Mouse (Mus musculus) thymus, postnatal 4 days (tissue): ENCODE data around the gene Dcst2.
A peak's percentile ranks its signal among the peaks of the same experiment; 100 is the strongest.

Source experiments
- DNase-seq: peaks from one replicate; pipeline ENCODE4 v3.0.0; 2021

Dcst2 gene

DNA sequence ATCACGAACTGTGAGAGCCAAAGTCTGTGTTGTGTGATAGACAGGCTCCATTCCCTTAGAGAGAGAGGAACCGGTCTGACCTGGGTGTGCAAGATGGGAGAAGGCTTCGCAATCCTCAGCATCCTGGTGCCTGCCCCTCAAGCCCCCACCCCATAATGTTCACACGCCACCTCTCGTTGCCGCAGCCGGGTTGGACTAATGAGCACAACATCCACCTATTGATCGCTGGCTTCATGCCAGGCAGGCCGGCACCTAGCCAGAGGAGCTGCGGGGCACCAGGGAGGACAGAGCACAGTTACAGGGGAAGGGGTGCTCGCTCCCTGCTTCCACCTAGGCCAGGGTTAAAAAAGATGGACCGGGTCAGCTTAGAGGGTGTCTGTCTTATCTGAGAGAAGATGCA lies 29.3 kb upstream of the Dcst2 start:
- no peak for DNase-seq

DNA sequence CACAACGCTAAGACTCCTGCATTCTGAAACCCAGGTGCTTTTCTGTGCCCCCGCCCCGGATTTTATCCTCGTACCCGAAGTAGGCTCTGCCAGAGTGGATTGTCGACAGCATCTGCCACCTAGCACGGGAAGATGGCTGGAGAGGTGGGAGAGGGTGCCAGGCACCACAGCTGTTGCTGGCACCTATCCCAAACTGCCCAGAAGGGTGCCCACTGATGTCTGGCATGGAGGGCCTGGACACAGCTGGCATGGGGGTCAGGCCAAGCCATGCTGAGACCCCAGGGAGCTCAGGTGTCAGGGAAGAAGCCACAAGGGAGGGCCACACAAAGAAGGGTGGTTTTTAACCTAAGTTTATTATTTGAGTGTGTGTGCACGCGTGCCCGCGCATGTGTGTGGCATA lies 28.7 kb upstream of the Dcst2 start:
- no peak for DNase-seq

DNA sequence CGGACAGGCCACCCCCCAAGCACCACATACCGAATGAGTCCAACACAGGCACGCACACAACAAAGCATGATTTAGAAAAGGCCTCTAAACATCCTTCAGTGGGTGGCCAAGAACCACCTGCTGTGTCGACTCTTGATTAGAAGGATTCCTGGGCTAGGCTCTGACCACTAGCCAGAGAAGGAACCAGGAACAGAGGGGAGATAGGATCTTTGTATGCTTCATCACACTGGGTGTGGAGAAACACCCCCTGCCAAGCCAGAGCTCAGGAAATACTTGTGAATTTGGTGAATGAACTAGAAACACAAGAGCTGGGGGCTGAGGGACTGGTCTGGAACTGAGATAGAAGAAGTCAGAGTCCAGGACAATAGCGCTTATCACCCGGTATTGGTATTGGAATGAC lies 25.2 kb upstream of the Dcst2 start:
- no peak for DNase-seq

DNA sequence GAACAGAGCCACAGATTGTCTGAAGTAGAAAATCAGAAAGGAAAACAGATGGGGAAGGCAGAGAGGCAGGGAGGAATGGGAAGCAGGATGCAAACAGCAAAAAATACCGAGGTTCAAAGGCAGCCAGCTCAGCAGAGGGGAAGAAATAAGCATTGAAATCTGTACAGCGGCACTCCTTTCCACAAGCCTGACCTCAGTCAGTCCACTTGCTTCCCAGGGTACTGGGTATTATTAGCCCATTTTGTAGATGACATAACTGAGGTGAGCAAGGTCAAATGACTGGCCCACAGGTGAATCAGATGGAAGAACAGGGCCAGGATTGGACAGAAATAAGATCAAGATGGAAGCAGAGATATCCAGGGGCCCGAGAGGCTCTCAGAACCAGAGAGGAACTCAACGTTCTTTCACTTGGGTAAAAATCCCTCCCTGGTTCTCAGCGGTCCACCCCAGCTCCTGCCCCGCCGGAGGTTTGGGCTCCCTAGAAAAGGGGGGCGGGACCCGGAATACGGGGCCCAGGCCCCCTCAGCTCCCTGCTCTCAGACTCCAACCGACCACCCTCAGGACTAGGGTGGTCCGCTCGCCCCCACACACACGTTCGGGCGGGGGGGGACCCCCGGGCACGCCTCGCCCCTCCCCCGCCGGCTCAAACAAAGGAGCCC lies 24.6 kb upstream of the Dcst2 start:
- DNase-seq: no peak

DNA sequence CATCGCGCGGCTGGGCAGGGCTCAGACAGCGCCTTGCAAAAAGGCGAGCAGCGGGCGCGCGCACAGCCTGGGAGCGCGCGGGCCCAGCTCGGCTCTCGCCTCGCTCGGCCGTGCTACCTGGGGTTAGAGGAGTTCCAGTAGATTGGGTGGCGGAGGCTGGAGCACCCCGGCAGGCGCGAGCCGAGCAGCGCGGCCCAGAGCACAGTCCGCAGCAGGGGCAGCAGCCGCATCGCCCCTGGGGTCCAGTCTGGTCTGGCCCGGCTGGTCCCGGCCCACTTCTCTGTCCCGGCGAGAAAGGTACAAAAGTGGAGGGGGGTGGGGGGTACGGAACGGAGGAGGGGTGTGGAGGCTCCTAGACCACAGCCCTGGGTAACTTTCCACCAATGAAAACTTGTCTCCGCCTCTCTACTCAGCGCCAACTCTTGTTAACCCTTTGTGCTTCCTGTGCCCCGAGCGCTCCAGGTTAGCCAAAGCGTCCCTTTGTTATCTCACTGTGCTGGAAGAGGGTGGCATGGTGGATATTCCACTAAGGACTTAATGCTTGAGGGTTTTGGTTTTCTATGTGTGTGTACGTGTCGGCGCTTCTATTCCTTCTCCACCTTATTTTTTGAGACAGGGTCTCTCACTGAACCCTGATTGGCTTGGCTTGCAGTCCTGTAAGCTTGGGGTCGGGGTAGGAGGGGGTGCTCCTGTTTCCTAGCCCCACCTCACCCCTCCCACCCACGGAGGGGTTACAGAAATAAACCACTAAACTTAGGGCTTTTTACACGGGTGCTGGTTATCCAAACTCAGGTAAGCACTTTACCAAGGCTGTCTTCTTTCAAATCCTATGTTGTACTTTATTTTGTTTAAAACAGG lies 23.8 kb upstream of the Dcst2 start, which contains the start of gene Efna4:
TSS of gene Efna4 (minus strand) at position 308 of the 858 bp plus-strand sequence.
- peak; percentile 77 for DNase-seq

DNA sequence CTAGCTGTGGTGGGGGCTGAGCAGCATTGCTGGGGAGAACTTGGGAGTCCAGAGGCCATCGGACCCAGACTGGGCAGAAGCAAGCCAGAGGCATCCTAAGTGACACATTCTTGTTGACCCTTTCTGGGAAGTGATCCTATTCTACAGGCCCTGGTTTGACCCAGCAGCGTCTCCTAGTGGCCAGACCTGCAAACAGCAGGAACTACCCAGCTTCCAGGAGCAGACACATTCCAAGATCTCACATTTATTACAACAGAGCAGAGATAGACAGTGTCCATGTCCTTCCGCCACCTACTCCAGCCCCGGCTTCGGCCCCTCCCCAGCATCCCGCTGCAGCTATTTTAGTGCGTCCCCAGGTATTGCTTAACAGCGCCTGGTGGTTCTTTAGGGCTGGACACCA lies 22.4 kb upstream of the Dcst2 start:
- peak; percentile 84 for DNase-seq

DNA sequence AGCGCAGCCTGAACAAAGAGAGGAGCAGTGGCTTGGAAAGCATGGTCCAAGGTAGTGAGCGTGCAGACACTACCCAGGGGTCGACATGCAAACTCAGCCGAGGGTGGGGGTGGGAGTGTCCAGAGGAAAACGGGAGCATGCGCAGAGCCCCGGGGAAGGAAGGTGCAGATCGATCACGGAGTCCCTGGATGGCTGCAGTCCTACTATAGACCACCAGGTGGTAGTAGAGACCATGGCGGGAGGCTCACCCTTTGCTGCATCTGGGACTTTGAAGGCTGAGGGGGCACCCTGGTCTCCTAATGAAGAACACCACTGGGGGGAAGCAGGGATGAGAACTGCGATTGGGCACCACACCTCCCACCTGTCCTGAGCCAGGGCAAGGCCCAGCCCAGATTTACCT lies 21.3 kb upstream of the Dcst2 start:
- DNase-seq: peak; percentile 86

DNA sequence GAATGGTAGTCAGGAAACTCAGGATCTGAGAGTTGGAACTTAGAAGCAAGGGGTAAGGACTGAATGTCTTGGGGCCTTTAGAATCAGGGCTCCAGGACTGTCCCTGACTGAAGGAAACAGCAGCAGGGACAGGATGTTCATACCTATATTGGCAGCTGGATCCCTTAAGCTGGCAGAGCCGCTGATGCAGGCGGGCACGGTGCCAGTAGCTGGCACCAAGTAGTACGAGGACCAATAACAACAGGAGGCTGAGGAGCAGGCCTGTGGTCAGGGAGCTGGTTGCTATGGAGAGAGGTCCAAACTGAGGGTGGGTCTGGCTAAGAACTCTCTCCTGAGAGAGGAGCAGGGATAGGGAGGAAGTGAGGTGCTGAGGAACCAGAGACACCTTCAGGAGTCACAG lies 20.0 kb upstream of the Dcst2 start:
- no peak for DNase-seq

DNA sequence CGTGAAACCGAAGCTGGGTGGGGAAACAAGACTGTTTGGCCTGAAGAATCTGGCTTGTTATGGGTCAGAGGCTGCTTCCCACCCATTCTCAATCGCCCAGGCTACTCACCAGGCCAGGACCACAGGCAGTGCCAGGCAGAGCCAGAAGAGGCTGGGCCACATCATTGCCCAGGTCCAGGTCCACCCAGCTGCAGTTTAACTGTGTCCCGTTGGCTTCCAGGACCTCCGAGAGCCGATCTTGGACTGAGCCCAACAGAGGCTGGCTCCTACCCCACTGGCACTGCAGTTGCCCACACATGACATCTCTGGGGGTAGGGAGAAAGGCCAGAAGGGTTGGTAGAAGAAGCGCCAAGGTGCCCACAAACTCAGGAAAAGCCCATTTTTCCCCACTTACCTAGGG lies 18.5 kb upstream of the Dcst2 start:
- DNase-seq: no peak

DNA sequence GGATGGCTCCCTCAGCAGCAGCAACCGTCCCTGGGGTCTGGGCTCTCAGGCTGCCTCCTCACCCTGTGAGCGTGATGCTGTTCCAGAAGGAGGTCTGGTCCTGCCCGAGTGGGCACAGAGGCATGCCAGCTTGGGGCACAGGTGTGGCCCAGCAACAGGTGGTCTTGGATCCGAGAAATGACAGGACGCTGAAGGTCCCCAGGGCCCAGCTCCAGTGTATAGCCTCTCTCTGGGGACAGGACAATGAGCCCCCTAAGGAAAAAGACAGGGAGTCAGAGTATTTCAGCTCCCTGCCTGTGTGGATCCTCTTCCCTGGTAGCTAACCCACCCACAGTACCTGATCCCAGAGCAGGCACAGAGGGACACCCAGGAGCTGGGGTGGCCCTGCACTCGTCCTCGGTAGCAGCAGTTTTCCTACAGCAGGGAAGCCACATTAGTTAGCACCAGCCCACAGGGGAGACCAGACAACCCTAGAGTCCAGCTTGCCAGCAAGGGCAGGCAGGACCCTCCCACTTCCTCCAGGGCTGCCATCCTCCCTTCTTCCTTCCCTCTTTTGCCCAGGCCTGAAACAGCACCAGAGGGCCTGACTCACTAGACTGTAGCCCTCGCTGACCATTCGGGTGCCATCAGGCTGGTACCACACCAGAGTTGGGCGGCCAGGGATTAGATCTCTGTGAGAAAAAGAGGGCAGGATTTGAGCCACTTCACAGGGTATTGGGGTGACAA lies 14.8 kb upstream of the Dcst2 start:
- DNase-seq: no peak

DNA sequence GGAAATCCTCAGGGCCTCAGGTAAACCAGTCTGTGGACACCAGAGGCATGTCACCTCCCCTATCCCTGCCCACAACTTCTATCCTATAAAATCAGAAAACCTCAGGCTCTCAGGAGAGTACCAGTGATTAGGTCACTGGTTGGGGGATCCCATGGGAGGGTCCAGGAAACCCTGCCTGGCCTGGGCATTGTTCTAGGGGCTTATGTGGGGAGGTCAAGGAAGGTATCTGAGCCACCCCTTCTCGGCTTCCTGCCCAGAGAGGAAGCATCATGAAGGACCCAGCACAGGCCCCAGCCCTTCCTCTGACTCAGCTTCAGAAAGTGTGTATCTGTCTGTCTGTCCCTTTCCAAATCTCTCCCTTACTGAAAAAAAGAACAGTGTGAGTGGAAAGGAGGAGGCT lies 13.9 kb upstream of the Dcst2 start:
- DNase-seq: no peak

DNA sequence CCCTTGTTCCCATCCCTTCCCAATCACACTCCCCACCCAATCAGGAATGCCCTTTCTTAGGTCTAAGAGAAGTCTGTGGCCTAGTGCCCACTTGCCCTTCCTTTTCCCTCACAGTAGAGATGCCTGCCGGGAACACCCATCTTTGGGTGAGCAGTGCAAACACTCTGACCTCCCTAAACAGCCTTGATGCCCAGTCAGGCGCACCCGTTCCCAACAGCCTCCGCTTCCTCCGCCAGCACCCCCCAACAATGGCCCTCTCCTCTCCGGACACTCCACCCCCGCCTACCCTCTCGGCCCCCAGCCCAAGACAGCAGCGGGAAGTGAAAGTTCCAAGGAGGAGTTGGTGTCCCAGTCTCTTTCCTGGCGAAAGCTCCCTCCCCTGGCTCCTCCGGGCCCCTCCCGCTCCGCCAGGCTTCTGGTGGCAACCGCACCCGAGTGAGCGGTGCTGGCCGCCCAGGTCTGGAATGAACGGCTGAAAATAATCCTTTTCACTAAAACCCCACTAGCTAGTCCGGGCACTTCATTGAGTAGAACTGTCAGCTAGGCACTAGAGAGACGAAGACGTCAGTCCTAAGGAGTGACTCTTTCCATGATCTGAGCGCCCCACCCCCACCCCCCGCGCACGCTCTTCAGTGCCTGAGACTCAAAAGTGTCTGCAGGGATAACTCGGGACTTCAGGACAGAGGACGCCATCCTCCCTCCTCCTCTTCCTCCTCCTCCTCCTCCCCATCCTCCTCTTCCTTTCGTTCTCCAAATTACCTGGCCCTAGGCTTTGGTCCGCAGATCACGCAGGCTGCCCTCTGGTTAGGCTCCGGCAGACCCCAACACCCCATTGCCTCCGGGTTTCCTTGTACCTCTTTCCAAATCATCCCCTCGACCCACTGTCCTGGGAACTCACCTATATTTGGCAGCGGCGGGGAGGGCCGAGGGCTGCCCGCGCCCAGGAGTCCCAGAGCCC lies 12.6 kb upstream of the Dcst2 start:
- no peak for DNase-seq

DNA sequence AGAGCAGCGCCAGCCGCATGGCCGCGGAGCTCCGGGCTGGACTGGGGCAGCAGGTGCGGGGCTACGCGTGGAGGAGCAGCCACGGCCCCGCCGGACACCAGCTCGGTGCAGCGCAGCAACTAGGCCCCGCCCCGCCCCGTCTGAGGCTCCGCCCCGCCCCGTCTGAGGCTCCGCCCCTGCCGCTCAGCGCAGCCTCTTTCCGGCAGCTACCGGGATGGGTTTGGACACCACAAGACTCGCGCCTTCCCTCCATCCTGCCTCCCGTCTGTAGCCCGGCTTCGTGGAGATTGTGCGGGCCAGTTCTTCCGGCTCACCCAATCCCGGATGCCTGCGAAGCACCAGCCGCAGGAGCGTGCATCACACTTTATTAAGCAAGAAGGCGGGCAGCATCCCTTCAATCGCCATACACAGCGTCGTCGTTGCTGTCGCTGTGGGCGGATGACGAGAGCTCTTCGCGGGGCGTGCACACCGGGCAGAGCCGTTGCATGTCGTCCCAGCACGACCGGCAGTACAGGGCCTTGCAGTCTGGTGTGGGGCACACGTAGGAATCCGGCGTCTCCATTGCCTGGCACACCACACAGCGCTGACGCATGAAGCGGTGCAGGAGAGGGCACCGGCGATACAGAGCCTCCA lies 11.8 kb upstream of the Dcst2 start, which contains the start of gene Adam15:
TSS of gene Adam15 (minus strand) at position 128 of the 633 bp plus-strand sequence.
- peak; percentile 91 for DNase-seq

DNA sequence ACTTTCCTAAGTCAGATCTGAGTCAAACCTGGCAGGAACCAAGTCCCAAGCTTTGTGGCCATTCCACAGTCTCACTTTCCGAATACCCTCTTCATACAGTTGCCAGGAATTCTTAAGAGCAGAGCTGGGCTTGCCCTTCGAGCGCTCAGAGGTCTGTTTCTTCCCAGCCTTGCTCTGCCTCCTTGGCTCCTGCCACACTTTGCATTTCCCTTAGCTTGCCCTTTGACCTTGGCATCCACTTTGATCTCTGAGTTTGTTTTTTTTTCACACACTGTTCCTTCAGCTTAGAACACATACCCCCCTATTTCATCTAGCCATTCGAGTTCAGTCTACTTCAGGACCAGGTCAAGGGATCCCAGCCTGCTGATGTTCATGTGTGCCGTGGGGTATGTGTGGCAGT lies 10.5 kb upstream of the Dcst2 start:
- no peak for DNase-seq

DNA sequence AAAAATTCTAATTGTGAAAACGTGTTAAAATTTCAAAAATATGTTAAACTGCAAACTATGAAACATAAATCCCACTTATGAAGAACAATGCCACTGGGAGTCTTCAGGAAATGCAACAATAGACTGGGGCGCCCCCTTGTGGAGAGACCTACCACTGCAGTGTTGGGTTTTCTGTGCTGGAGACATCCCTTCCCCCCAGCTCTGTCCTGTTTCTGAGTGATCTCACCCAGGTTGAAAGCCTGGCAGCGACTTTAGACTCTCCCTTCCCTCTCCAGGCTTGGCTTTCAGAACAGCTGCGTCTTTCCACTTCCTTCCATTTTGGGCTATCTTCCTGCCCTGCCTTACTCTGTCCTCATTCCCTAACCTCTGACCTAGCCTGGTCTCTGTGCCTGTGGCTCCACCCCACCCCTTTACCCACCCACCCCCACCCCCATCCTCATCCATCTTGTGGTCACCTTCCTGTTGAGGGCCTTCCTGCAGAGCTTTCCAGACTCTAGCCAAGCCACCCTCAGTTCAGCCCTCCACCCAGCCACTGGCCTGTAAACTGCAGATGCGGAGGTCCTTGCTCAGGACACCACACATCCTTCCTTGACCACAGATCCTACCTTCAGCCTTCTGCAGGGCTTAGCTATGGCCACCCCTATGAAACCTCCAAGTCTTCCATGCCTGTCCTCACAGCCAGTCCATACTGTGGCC lies 6.8 kb upstream of the Dcst2 start:
- DNase-seq: peak; percentile 91

DNA sequence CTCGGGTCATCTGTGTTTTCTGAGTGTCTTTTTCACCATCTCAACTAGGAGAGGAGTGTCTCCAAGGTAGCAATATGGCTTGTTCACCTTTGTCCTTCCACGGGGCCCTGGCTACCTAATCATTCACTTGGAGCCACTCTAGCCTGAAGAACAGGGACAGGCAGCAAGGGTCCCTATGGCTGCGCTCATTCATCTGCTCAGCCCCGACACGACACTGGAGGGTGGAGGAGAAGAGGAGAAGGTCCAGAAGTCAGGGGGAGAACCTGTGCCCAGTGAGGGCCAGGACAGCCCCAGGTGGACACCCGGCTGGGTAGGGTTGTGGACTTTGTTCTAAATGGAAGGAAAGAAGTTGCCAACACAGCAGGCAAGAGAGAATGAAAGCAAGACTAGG lies 6.3 kb upstream of the Dcst2 start:
- no peak for DNase-seq

DNA sequence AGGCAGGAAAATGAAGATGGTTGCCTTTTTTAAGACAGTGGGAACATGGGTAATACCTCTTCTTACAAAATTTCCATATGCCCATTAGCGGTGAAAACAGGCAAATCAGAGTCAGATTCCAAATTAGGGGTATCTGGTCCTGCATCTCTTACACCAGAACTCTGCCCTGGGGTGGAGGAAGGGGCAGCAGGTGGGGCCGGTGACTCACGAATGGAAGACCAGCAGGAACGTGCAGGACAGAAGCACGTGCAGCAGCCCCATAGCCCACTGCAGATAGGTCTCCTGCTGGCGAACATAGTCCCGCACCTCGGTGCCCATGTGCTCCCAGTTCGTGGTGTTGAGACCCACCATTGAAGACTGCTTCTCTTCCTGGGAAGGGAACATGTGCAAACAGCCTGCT lies 5.7 kb upstream of the Dcst2 start:
- no peak for DNase-seq

DNA sequence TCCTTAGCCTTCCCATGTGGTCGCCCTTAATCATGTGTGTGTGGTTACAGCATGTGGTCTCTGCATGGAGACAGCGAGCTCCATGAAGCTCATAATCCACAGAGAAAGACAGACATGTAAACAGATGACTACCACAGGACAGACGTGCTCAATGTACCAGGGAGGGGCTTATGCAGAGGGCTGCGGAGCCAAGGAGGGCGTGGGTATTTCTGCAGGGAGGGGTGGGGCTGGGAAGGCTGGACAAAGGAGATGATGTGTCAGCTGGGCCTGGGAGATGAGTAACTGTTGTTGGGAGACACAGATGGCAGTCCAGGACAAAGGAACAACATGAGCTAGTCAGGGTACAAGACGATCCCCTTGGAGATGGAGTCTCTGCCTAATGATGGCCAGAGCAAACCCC lies 2.1 kb upstream of the Dcst2 start:
- DNase-seq: no peak

DNA sequence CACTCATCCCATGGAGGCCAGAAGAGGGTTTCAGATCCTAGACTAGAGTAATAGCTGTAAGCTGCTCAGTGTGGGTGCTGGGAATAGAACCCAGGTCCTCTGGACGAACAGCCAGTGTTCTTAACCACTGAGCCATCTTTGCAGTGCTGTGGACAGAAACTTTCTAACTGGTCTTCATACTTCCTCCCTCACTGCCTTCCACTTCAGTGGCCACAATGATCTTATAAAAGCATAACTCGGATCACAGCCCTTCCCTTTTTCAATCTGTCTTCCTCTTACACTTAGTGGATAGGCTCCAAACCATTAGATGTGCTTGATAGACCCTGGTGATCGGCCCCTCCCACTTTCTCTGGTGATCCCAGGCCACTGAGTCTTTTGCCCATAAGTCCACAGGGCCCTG lies 1.5 kb upstream of the Dcst2 start:
- no peak for DNase-seq

DNA sequence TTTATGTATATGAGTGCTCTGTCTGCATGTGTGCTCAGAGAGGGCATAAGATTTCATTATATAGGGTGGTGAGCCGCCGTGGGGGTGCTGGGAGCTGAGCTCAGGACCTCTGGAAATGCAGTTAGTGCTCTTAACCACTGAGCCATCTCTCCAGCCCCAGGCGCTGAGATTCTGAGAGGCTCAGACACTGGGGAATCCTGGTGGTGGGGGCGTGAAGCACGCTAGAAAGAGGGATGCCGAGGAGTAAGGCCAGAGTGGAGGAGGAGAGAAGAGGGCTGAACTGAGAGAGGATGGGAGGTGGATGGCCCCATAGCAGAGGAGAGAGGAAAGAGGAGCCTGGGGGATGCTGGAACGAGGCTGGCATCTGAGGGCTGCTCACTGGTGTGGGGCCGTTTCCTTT lies 2.9 kb downstream of the Dcst2 start:
- no peak for DNase-seq

DNA sequence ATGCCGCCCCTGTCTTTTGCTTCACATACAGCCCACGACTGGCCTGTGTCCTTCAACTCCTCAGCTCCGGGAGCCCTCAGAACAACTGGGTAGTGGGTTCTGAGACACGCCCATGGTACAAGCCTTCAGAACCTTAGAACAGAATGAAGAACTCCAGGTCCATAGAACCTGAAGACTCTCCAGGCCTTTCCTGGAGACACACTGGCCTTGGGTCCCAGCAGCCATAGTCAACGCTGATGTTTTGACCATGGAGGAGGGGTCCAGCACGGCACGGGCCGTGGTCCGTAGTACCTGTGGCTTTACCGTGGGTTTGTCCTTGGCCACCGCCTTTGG lies 3.3 kb downstream of the Dcst2 start, which contains the start of gene Dcst1:
TSS of gene Dcst1 (minus strand) at position 101 of the 333 bp plus-strand sequence.
- no peak for DNase-seq
